Mouse (Mus musculus) erythroblast, adult 5-6 weeks (primary cell): ENCODE data around the gene Zbbx. TPM values are rescaled to one million over a fixed set of nuclear protein-coding genes. Genes with fewer than 3 reads are reported as not detected.

Experiments used
- ATAC-seq: replicated peaks from 2 replicates; pipeline ENCODE4 v1.8.0; 2016; ENCODE audit warnings: moderate number of reproducible peaks, mild to moderate bottlenecking, moderate TSS enrichment, inconsistent platforms; ENCODE audit not compliant: poor library complexity, low FRiP score, severe bottlenecking
- total RNA-seq, 2 experiments: library from RNA; stranded (forward) in 1 of 2; stranded (reverse) in 1 of 2; fragments of 150-400 nt in 1 of 2; fragments of 200-764, 138-1000 nt in 1 of 2; gene quantifications; 2 replicates each; pipeline versions ENCODE4 v1.2.3 to v1.2.4; 2015 to 2017; ENCODE audit warnings: low replicate concordance in 2 of 2

Gene Zbbx
- total RNA-seq (2015; ENCODE audit: low replicate concordance), result not detected in 2 replicates
- not detected in 2 replicates for total RNA-seq (2017; ENCODE audit: low replicate concordance)

DNA sequence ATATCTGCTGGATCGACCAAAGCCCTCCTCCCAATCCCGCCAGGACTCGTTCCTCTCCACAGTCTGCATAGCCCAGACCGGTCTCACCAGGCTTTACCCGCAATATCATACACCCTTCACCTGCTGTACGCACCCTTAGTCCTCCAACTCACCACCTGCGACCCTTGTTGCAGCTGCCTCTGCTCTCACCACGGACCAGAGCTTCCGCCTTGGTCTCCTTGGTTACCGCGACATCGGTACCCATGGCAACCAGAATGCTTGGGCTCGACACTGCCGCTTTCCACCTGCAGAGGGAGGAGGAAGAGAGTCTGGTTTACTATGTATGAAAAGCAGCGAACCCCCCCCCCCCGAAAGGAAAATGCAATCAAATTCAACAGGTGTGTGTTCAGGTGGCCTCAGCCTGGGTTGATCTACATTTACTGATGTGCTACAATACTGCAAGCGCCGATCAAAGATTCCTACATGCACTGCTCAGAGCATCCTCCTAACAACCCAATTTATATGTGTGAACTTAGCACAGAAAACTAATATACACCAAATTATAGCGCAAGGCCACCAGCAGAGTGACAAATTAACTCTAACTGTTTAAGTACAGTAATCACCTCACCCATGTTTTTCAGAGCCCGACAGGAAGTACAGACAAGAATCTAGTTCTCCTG is at the start of gene Zbbx:
Zbbx (minus strand) TSS at position 197 of the 659 bp plus-strand sequence.
- no peak for ATAC-seq

GRCm38 (mm10) chr3:75202808-75203503 is 38.1 kb upstream of the Zbbx start:
- ATAC-seq, result 0 out of 2 replicates have a peak, but pooled peaks have one; percentile 52

DNA sequence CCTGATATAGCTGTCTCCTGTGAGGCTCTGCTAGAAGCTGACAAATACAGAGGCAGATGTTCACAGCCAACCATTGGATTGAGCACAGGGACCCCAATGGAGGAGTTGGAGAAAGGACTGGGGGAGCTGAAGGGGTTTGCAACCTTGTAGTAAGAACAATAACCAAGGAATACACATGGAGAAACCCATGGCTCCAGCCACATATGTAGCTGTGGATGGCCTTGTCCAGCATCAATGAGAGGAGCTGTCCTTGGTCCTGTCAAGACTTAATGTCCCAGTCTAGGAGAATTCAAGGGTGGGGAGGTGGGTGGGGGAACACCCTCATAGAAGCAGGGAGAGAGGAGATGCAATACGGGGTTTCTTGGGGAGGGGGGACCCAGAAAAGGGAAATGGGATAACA is 17.8 kb upstream of the Zbbx start:
- no peak for ATAC-seq

GRCm38 (mm10) chr3:75141876-75142275 is 23.0 kb downstream of the Zbbx start:
- no peak for ATAC-seq

DNA sequence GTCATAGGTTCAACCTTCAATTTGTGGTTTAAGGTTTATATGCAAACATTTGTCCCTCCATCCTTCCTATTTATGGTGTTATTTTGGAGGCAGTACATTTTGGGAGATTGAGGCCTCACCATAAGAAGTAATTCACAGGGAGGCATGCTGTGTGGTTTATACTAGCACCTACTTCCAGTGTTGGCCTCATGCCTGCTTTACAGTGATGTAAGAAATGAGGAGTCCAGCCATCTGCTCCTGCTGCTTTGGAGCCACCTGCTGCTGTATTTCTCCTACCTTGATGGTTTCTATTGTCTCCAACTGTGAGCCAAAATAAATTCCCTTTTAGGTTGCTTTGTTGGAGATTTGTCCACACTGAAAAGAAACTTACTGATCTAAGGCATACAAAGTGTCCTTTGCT is 60.0 kb downstream of the Zbbx start:
- ATAC-seq, result no peak

DNA sequence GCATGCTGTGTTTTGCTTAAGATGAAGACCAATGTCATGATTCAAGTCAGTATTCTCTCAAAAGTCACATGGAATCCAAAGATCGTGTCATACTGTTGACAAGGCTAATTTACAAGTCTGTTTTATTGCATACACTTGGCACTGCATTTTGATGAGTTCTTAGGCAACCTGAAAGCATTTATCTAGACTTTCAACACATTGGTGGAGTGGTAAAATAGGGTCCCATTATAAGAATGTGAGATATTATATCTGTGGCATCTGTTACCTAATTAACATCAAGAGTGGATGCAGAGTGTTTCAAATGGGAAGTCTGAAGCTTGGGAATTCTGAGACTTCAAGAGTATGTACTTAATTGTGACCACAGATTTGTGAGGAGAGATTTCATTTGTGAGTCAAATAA is 79.1 kb downstream of the Zbbx start:
- no peak for ATAC-seq

DNA sequence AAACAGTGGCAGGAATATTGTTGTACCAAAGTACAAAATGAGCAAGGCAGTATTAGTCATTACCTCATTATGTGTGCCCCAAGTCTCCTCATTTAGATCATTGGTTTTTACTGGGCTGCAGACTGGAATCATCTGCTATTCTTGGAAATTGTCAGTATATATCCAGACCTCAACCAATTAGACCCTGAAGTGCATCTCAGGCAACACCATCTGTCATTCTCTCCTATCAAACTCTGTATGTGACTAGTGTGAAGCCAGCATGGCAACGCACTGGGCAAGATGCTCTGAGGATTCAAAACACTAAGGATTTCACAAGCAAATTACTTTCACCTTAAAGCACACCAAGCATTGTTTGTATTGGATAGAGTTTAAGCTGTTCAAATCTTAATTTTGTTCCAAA is 85.9 kb downstream of the Zbbx start:
- ATAC-seq, result no peak

GRCm38 (mm10) chr3:75009701-75010100 is 155.1 kb downstream of the Zbbx start:
- no peak for ATAC-seq

Other genes starting within 250 kb of the Zbbx start
- not detected in 2 replicates for gene Serpini2, start 105.0 kb upstream of the Zbbx start, total RNA-seq (2015; ENCODE audit: low replicate concordance)
- gene Serpini2, start 105.0 kb upstream of the Zbbx start, total RNA-seq (2017; ENCODE audit: low replicate concordance), result not detected in 2 replicates